21 mouse cellular contexts compared by ENCODE assay signal in genomic region chr11:99322851-99323250, GRCm38 (mm10). TPM values are rescaled to one million over a fixed set of nuclear protein-coding genes. Genes with fewer than 3 reads are reported as not detected.
"Had no signal": no experiment of that assay in that cellular context is flagged by ENCODE, and none has a peak within 500 bp of the region (broad histone marks: within the 10 kb centered on the region; RNA-seq: fewer than 3 reads in every experiment).

Gene Krt25, minus strand, starts transcription at chr11:99322951.

- H3K27me3 ChIP-seq: neural tube, embryonic 13.5 days; neural tube, embryonic 15.5 days; stomach, embryonic 15.5 days had no signal

- DNase-seq: retina, postnatal 1 day; right cerebral cortex, adult 18-20 months; right cerebral cortex, postnatal 14 days; right cerebral cortex, postnatal 25 days; right cerebral cortex, postnatal 4 days; spleen, adult 18-20 months; thymus, adult 18-20 months; thymus, adult 2 months; thymus, postnatal 14 days; thymus, postnatal 25 days; thymus, postnatal 36 days; thymus, postnatal 4 days had no signal

- H3K4me3 ChIP-seq: neural tube, embryonic 13.5 days; neural tube, embryonic 15.5 days; stomach, embryonic 15.5 days had no signal

- H3K36me3 ChIP-seq: neural tube, embryonic 13.5 days; neural tube, embryonic 15.5 days; stomach, embryonic 15.5 days had no signal

- H3K9me3 ChIP-seq: neural tube, embryonic 13.5 days; neural tube, embryonic 15.5 days; stomach, embryonic 15.5 days had no signal

- H3K4me2 ChIP-seq: neural tube, embryonic 13.5 days; neural tube, embryonic 15.5 days; stomach, embryonic 15.5 days had no signal

- H3K27ac ChIP-seq: neural tube, embryonic 13.5 days; neural tube, embryonic 15.5 days; stomach, embryonic 15.5 days; stomach, postnatal 0 days had no signal

- H3K9ac ChIP-seq: neural tube, embryonic 13.5 days; neural tube, embryonic 15.5 days; stomach, embryonic 15.5 days had no signal

- H3K4me1 ChIP-seq: neural tube, embryonic 13.5 days; neural tube, embryonic 15.5 days had no signal

RNA-seq across cellular contexts. Expression of gene Krt25, which starts in this region (rescaled TPM):
- polyA plus RNA-seq: small intestine, adult 2 months; spleen, adult 2 months; stomach, embryonic 14.5 days; testis, adult 2 months; urinary bladder, adult 2 months had no signal
